In genomic region chr9:117251521-117252368, GRCm38 (mm10) we compare ENCODE assay signal across 8 mouse cellular contexts.
DNase-seq lines count a peak whose midpoint lies in the region; ATAC-seq and TF ChIP-seq lines count a peak whose summit lies in the region.

No protein-coding gene starts in this region.

- no peaks in the 10 kb centered on the region for H3K27me3 ChIP-seq in heart, embryonic 10.5 days (ENCODE audit: insufficient read depth, poor library complexity, severe bottlenecking)
- no peaks in the 10 kb centered on the region for H3K27me3 ChIP-seq in kidney, embryonic 16.5 days (ENCODE audit: insufficient read depth, low read length)
- H3K27me3 ChIP-seq in stomach, postnatal 0 days (ENCODE audit: control insufficient read depth, insufficient read depth, low read length), result no peaks in the 10 kb centered on the region

- no peaks in the 10 kb centered on the region for H3K36me3 ChIP-seq in heart, embryonic 10.5 days
- H3K36me3 ChIP-seq in kidney, embryonic 16.5 days (ENCODE audit: insufficient read depth, low read length), result no peaks in the 10 kb centered on the region
- no peaks in the 10 kb centered on the region for H3K36me3 ChIP-seq in stomach, postnatal 0 days (ENCODE audit: control insufficient read depth, insufficient read depth, low read length)

- H3K9ac ChIP-seq in kidney, embryonic 16.5 days (replicated peaks; ENCODE audit: low read length), result peak overlapping the region; percentile 73
- H3K9ac ChIP-seq in stomach, postnatal 0 days (ENCODE audit: low read length), result peak overlapping the region; percentile 79

- H3K4me3 ChIP-seq in heart, embryonic 10.5 days, result peak overlapping the region; percentile 74
- peak overlapping the region; percentile 60 for H3K4me3 ChIP-seq in kidney, embryonic 16.5 days (ENCODE audit: low read length)
- peak overlapping the region; percentile 68 for H3K4me3 ChIP-seq in stomach, postnatal 0 days (ENCODE audit: low read depth, low read length)

- 0 out of 2 replicates have a peak, but pooled peaks have one; percentile 17 for TF ChIP-seq CTCF in stomach, postnatal 0 days (IDR thresholded peaks at IDR 0.05; ENCODE audit: low read depth)

- H3K4me1 ChIP-seq in heart, embryonic 10.5 days, result peaks cover 44% of the 10 kb centered on the region
- peaks cover 47% of the 10 kb centered on the region for H3K4me1 ChIP-seq in kidney, embryonic 16.5 days (ENCODE audit: insufficient read depth, low read length)
- peaks cover 10% of the 10 kb centered on the region for H3K4me1 ChIP-seq in stomach, postnatal 0 days (replicated peaks; ENCODE audit: control insufficient read depth, insufficient read depth)

- H3K9me3 ChIP-seq in heart, embryonic 10.5 days, result no peaks in the 10 kb centered on the region
- no peaks in the 10 kb centered on the region for H3K9me3 ChIP-seq in kidney, embryonic 16.5 days (ENCODE audit: low read length)
- no peaks in the 10 kb centered on the region for H3K9me3 ChIP-seq in stomach, postnatal 0 days (ENCODE audit: control insufficient read depth, low read length)

- ATAC-seq in kidney, embryonic 16.5 days (ENCODE audit: low FRiP score, low TSS enrichment), result peak; percentile 62; the same call in 1 of the 2 replicates
- peak; percentile 77; the same call in 1 of the 2 replicates for ATAC-seq in stomach, postnatal 0 days (ENCODE audit: low FRiP score, low TSS enrichment)

- DNase-seq in right cerebral cortex, postnatal 25 days, result peak; percentile 25
- no peak for DNase-seq in right cerebral cortex, postnatal 10 days (ENCODE audit: low spot score in 2 of 2)
- DNase-seq in cerebellum, postnatal 14 days, result peak; percentile 56 to 61
- DNase-seq in heart, embryonic 10.5 days (ENCODE audit: low spot score), result peak; percentile 73
- DNase-seq in lung, postnatal 10 days, result peak; percentile 66
- peak; percentile 34 for DNase-seq in stomach, postnatal 0 days (ENCODE audit: low spot score)
- no peak for DNase-seq in spleen, adult 18-20 months

- whole genome bisulfite sequencing in heart, embryonic 10.5 days, result under 1% methylated on average over 29 of the region's 29 CpGs
- under 1% methylated on average over 29 of the region's 29 CpGs for WGBS in kidney, embryonic 16.5 days
- 1% methylated on average over 29 of the region's 29 CpGs for WGBS in stomach, postnatal 0 days

- H3K4me2 ChIP-seq in kidney, embryonic 16.5 days (replicated peaks; ENCODE audit: low read depth, low read length), result peak overlapping the region; percentile 73
- H3K4me2 ChIP-seq in stomach, postnatal 0 days (replicated peaks; ENCODE audit: low read depth), result peak overlapping the region; percentile 63

- TF ChIP-seq EP300 in stomach, postnatal 0 days (optimal IDR thresholded peaks at IDR 0.05), result no peak

- peak overlapping the region; percentile 93 for H3K27ac ChIP-seq in heart, embryonic 10.5 days
- H3K27ac ChIP-seq in kidney, embryonic 16.5 days (ENCODE audit: low read length), result peak overlapping the region; percentile 89
- H3K27ac ChIP-seq in stomach, postnatal 0 days (replicated peaks), result peak overlapping the region; percentile 75

Comparison
In these comparisons a context has a peak if more than half of its experiments do, and no peak if none do; other contexts are left out.
1. DNase-seq: peak in right cerebral cortex, postnatal 25 days (single experiment), cerebellum, postnatal 14 days (2 of 2), heart, embryonic 10.5 days (single experiment), lung, postnatal 10 days (single experiment) and stomach, postnatal 0 days (single experiment); none in right cerebral cortex, postnatal 10 days (0 of 2) and spleen, adult 18-20 months (0 of 2).
2. Peak in every context shown above with its lines, with median percentiles within 50 percentile points of each other: H3K27ac ChIP-seq and H3K4me3 ChIP-seq.